ENCODE assay signal across 28 mouse cellular contexts in genomic region chr7:19818875-19819274, GRCm38 (mm10). TPM values are rescaled to one million over a fixed set of nuclear protein-coding genes. Genes with fewer than 3 reads are reported as not detected.
DNase-seq lines count a peak whose midpoint lies in the region; ATAC-seq and TF ChIP-seq lines count a peak whose summit lies in the region.
"Had no signal": no experiment of that assay in that cellular context is flagged by ENCODE, and none has a peak within 500 bp of the region (broad histone marks: within the 10 kb centered on the region; RNA-seq: fewer than 3 reads in every experiment).

No protein-coding gene starts in this region.

- H3K4me3 ChIP-seq in liver, adult 2 months (ENCODE audit: insufficient read depth, low read depth, low read length), result no peak overlapping the region
- no peak overlapping the region for H3K4me3 ChIP-seq in liver, embryonic 12.5 days
- H3K4me3 ChIP-seq in CH12.LX (replicated peaks in 1 of 3; ENCODE audit: low read depth in 2 of 3, low read length in 2 of 3, poor library complexity in 1 of 3), result peak overlapping the region in 1 of 3 experiments; percentile 38
- no peak overlapping the region for H3K4me3 ChIP-seq in stomach, embryonic 15.5 days (replicated peaks)
- H3K4me3 ChIP-seq: hindbrain, embryonic 13.5 days; layer of hippocampus, adult 2 months; neural tube, embryonic 13.5 days had no signal

- no peak for DNase-seq in liver, adult 2 months (ENCODE audit: extremely low read depth, low read depth, low spot score)
- no peak for DNase-seq in CH12.LX (ENCODE audit: extremely low read depth)
- peak; percentile 62 for DNase-seq in induced T-regulatory cell, adult 2 months (ENCODE audit: low read depth)
- DNase-seq in layer of hippocampus, adult 18-20 months (ENCODE audit: low spot score in 2 of 2), result no peak
- no peak for DNase-seq in left cerebral cortex, adult 18-20 months (ENCODE audit: low spot score in 2 of 2)
- DNase-seq: cerebellum, adult 11 months; cerebellum, postnatal 14 days; embryo, embryonic 11 days; gastrocnemius, postnatal 25 days; heart, postnatal 10 days; kidney, adult 18-20 months; kidney, postnatal 10 days; layer of hippocampus, postnatal 36 days; lung, adult 2 months; spleen, adult 18-20 months; thymus, postnatal 25 days had no signal

- peaks cover 10% of the 10 kb centered on the region; the same call in 1 of the 2 replicates for H3K79me2 ChIP-seq in liver, adult 2 months (ENCODE audit: control insufficient read depth, insufficient read depth, low read length)
- peaks cover 41% of the 10 kb centered on the region for H3K79me2 ChIP-seq in CH12.LX (replicated peaks; ENCODE audit: control insufficient read depth, extremely low read depth, insufficient read depth, poor library complexity, severe bottlenecking)

- no peak overlapping the region for H3K4me2 ChIP-seq in liver, embryonic 12.5 days
- H3K4me2 ChIP-seq in CH12.LX (ENCODE audit: insufficient read depth, low read depth, poor library complexity, severe bottlenecking), result peak overlapping the region; percentile 48; the same call in 1 of the 2 replicates
- H3K4me2 ChIP-seq in stomach, embryonic 15.5 days, result no peak overlapping the region
- H3K4me2 ChIP-seq: hindbrain, embryonic 13.5 days; midbrain, embryonic 11.5 days; neural tube, embryonic 13.5 days had no signal

- ATAC-seq in liver, embryonic 12.5 days, result no peak
- no peak for ATAC-seq in stomach, embryonic 15.5 days (ENCODE audit: insufficient read depth, low FRiP score, low read depth)
- ATAC-seq: forebrain, embryonic 16.5 days had no signal

- H3K27ac ChIP-seq in liver, adult 2 months (replicated peaks; ENCODE audit: insufficient read depth, low read depth, low read length), result peak overlapping the region; percentile 78
- H3K27ac ChIP-seq in liver, embryonic 12.5 days, result no peak overlapping the region
- peak overlapping the region; percentile 95 for H3K27ac ChIP-seq in CH12.LX (ENCODE audit: insufficient read depth, low read depth)
- 0 out of 2 replicates have a peak overlapping the region, but pooled peaks have one; percentile 11 for H3K27ac ChIP-seq in stomach, embryonic 15.5 days
- H3K27ac ChIP-seq: hindbrain, embryonic 13.5 days; layer of hippocampus, adult 2 months; neural tube, embryonic 13.5 days had no signal

- H3K36me3 ChIP-seq in liver, adult 2 months (ENCODE audit: control insufficient read depth, insufficient read depth, low read length), result peaks cover 11% of the 10 kb centered on the region; the same call in 1 of the 2 replicates
- H3K36me3 ChIP-seq in liver, embryonic 12.5 days, result no peaks in the 10 kb centered on the region
- peaks cover 24 to 47% of the 10 kb centered on the region in 2 experiments for H3K36me3 ChIP-seq in CH12.LX (replicated peaks in 1 of 2; ENCODE audit: control insufficient read depth in 1 of 2, insufficient read depth in 1 of 2, low read length in 1 of 2)
- no peaks in the 10 kb centered on the region for H3K36me3 ChIP-seq in stomach, embryonic 15.5 days
- H3K36me3 ChIP-seq: hindbrain, embryonic 13.5 days; neural tube, embryonic 13.5 days had no signal

- peaks cover 6% of the 10 kb centered on the region; the same call in 1 of the 2 replicates for H3K9me3 ChIP-seq in liver, embryonic 12.5 days (replicated peaks)
- peaks cover 5% of the 10 kb centered on the region for H3K9me3 ChIP-seq in CH12.LX (replicated peaks; ENCODE audit: low read length)
- H3K9me3 ChIP-seq in stomach, embryonic 15.5 days, result no peaks in the 10 kb centered on the region
- H3K9me3 ChIP-seq: neural tube, embryonic 13.5 days had no signal

- 84% methylated on average over 7 of the region's 7 CpGs for WGBS in liver, adult 2 months
- WGBS in liver, embryonic 12.5 days (ENCODE audit: insufficient replicate concordance), result 70% methylated on average over 7 of the region's 7 CpGs
- 80% methylated on average over 7 of the region's 7 CpGs for WGBS in stomach, embryonic 15.5 days

- H3K4me1 ChIP-seq in liver, adult 2 months (ENCODE audit: control insufficient read depth, insufficient read depth, low read length), result peaks cover 36% of the 10 kb centered on the region
- peaks cover 56% of the 10 kb centered on the region for H3K4me1 ChIP-seq in liver, embryonic 12.5 days
- H3K4me1 ChIP-seq in CH12.LX (ENCODE audit: control insufficient read depth in 1 of 2, insufficient read depth in 2 of 2), result peaks cover 39 to 63% of the 10 kb centered on the region in 2 experiments
- H3K4me1 ChIP-seq in stomach, embryonic 15.5 days, result peaks cover 56% of the 10 kb centered on the region

- H3K9ac ChIP-seq in liver, adult 2 months (ENCODE audit: low read depth, low read length), result peak overlapping the region; percentile 49
- H3K9ac ChIP-seq in liver, embryonic 12.5 days, result no peak overlapping the region
- H3K9ac ChIP-seq in CH12.LX (ENCODE audit: insufficient read depth, low read depth), result no peak overlapping the region
- H3K9ac ChIP-seq in stomach, embryonic 15.5 days, result no peak overlapping the region
- H3K9ac ChIP-seq: hindbrain, embryonic 13.5 days; neural tube, embryonic 13.5 days had no signal

- no peak for TF ChIP-seq RAD21 in CH12.LX (IDR thresholded peaks at IDR 0.05; ENCODE audit: low read depth, low read length)

- TF ChIP-seq EP300 in CH12.LX (IDR thresholded peaks at IDR 0.05; ENCODE audit: low read length), result no peak

- no peak for TF ChIP-seq POLR2A in liver, adult 2 months (IDR thresholded peaks at IDR 0.05; ENCODE audit: extremely low read depth, insufficient read depth, low read length)
- TF ChIP-seq POLR2A in CH12.LX (IDR thresholded peaks at IDR 0.05; ENCODE audit: low read depth, low read length), result no peak

- dilution Hi-C loops in CH12.LX (cut with MboI; ENCODE audit: extremely low pct_ligation_motif_present, extremely low pct_unique_long_range_greater_than_20kb, low sequenced_read_pairs), result no loop called here

- H3K27me3 ChIP-seq in liver, adult 2 months (ENCODE audit: control insufficient read depth, insufficient read depth, low read length), result no peaks in the 10 kb centered on the region
- peaks cover 57% of the 10 kb centered on the region for H3K27me3 ChIP-seq in liver, embryonic 12.5 days (replicated peaks)
- H3K27me3 ChIP-seq in CH12.LX (replicated peaks), result no peaks in the 10 kb centered on the region
- H3K27me3 ChIP-seq in stomach, embryonic 15.5 days (replicated peaks), result no peaks in the 10 kb centered on the region

- in situ Hi-C loops in CH12.LX (cut with MboI; ENCODE audit: low pct_ligation_motif_present, low pct_unique_long_range_greater_than_20kb, low sequenced_read_pairs), result no loop called here

- no peak for TF ChIP-seq CTCF in liver, adult 2 months (IDR thresholded peaks at IDR 0.05; ENCODE audit: low read depth, low read length)
- no peak for TF ChIP-seq CTCF in CH12.LX (conservative IDR thresholded peaks at IDR 0.05 in 1 of 2, IDR thresholded peaks at IDR 0.05 in 1 of 2; ENCODE audit: low read depth in 2 of 2, low read length in 2 of 2)

RNA-seq across cellular contexts. Expression of gene Bcl3, which starts 3.7 kb away (rescaled TPM):
- total RNA-seq in liver, adult 2 months (2014; rRNA removed), result 3.0 and 7.4 TPM in 2 replicates
- 72.8 and 76.8 TPM in 2 replicates for polyA plus RNA-seq in liver, adult 2 months (2012; rRNA removed)
- 3.7 and 5.4 TPM in 2 replicates for polyA plus RNA-seq in liver, embryonic 12.5 days (2016; fragmentation: Nextera tagmentation; extraction: Ambion mirVana)
- total RNA-seq in CH12.LX (2012; rRNA removed) (15.8 and 18.8 TPM in 2 replicates), CH12.LX (2014; rRNA removed) (3.2 and 3.8 TPM in 2 replicates)
- 17.9 and 25.2 TPM in 2 replicates for polyA plus RNA-seq in CH12.LX (2012; ENCODE audit: insufficient read length, low read depth)
- 8.9 and 10.4 TPM in 2 replicates for polyA plus RNA-seq in stomach, embryonic 15.5 days (2015; fragmentation: Nextera tagmentation; extraction: Ambion mirVana)
- 1 to 10 TPM in 1 of 2 experiments, under 1 TPM in 1; 0.27 to 1.1 TPM for total RNA-seq in layer of hippocampus, adult 18-20 months (2021)
- total RNA-seq in left cerebral cortex, adult 18-20 months (2021), result 1 to 10 TPM in 1 of 2 experiments, under 1 TPM in 1; 0.91 to 1.1 TPM

RNA-seq across cellular contexts. Expression of gene Cblc, which starts 22.3 kb away (rescaled TPM):
- total RNA-seq in liver, adult 2 months (2014; rRNA removed), result 17.4 and 17.8 TPM in 2 replicates
- 23.0 and 23.5 TPM in 2 replicates for polyA plus RNA-seq in liver, adult 2 months (2012; rRNA removed)
- 0.95 and 1.0 TPM in 2 replicates for polyA plus RNA-seq in liver, embryonic 12.5 days (2016; fragmentation: Nextera tagmentation; extraction: Ambion mirVana)
- total RNA-seq in CH12.LX (2012; rRNA removed), result 30.8 and 38.9 TPM in 2 replicates
- total RNA-seq in CH12.LX (2014; rRNA removed), result 6.4 and 7.2 TPM in 2 replicates
- 12.7 and 13.4 TPM in 2 replicates for polyA plus RNA-seq in CH12.LX (2012; ENCODE audit: insufficient read length, low read depth)
- 24.3 and 24.6 TPM in 2 replicates for polyA plus RNA-seq in stomach, embryonic 15.5 days (2015; fragmentation: Nextera tagmentation; extraction: Ambion mirVana)
- not detected for total RNA-seq in layer of hippocampus, adult 18-20 months (2021)
- not detected for total RNA-seq in left cerebral cortex, adult 18-20 months (2021)
- total RNA-seq: gastrocnemius, postnatal 25 days; layer of hippocampus, adult 2 months; layer of hippocampus, postnatal 36 days; left cerebral cortex, postnatal 25 days; monocyte, adult 5-6 weeks had no signal
- polyA plus RNA-seq: forebrain, embryonic 16.5 days; hindbrain, embryonic 13.5 days; midbrain, embryonic 11.5 days; neural tube, embryonic 13.5 days had no signal

RNA-seq across cellular contexts. Expression of gene Gm19345, which starts 32.9 kb away (rescaled TPM):
- not detected in 2 replicates for total RNA-seq in liver, adult 2 months (2014; rRNA removed)
- polyA plus RNA-seq in liver, adult 2 months (2012; rRNA removed), result 0.11 TPM in 1 of 2 replicates, not detected in the other
- polyA plus RNA-seq in liver, embryonic 12.5 days (2016; fragmentation: Nextera tagmentation; extraction: Ambion mirVana), result not detected in 2 replicates
- 0.59 TPM in 1 of 2 replicates, not detected in the other for total RNA-seq in CH12.LX (2012; rRNA removed)
- total RNA-seq in CH12.LX (2014; rRNA removed), result not detected in 2 replicates
- 4.1 and 4.3 TPM in 2 replicates for polyA plus RNA-seq in CH12.LX (2012; ENCODE audit: insufficient read length, low read depth)
- 0.39 TPM in 1 of 2 replicates, not detected in the other for polyA plus RNA-seq in stomach, embryonic 15.5 days (2015; fragmentation: Nextera tagmentation; extraction: Ambion mirVana)
- 1 to 10 TPM; 1.2 to 2.3 TPM for total RNA-seq in layer of hippocampus, adult 18-20 months (2021)
- 1 to 10 TPM; 2.0 to 2.4 TPM for total RNA-seq in left cerebral cortex, adult 18-20 months (2021)
- total RNA-seq: gastrocnemius, postnatal 25 days; heart, adult 8-10 months; heart, postnatal 10 days; monocyte, adult 5-6 weeks had no signal
- polyA plus RNA-seq: midbrain, embryonic 11.5 days had no signal

RNA-seq across cellular contexts. Expression of gene Ceacam16, which starts 42.2 kb away (rescaled TPM):
- 0.09 and 0.34 TPM in 2 replicates for total RNA-seq in liver, adult 2 months (2014; rRNA removed)
- polyA plus RNA-seq in liver, adult 2 months (2012; rRNA removed), result 0.09 and 0.11 TPM in 2 replicates
- polyA plus RNA-seq in liver, embryonic 12.5 days (2016; fragmentation: Nextera tagmentation; extraction: Ambion mirVana), result not detected in 2 replicates
- total RNA-seq in CH12.LX (2012; rRNA removed) (2.5 and 3.2 TPM in 2 replicates), CH12.LX (2014; rRNA removed) (0.88 and 1.1 TPM in 2 replicates)
- polyA plus RNA-seq in CH12.LX (2012; ENCODE audit: insufficient read length, low read depth), result 6.8 and 7.7 TPM in 2 replicates
- 0.09 TPM in 1 of 2 replicates, not detected in the other for polyA plus RNA-seq in stomach, embryonic 15.5 days (2015; fragmentation: Nextera tagmentation; extraction: Ambion mirVana)
- not detected for total RNA-seq in layer of hippocampus, adult 18-20 months (2021)
- not detected for total RNA-seq in left cerebral cortex, adult 18-20 months (2021)
- total RNA-seq: gastrocnemius, postnatal 25 days; heart, postnatal 10 days; layer of hippocampus, adult 2 months; layer of hippocampus, postnatal 36 days; left cerebral cortex, postnatal 25 days; monocyte, adult 5-6 weeks had no signal
- polyA plus RNA-seq: brain, embryonic 14.5 days; embryonic facial prominence, embryonic 14.5 days; midbrain, embryonic 11.5 days had no signal

RNA-seq across cellular contexts. Expression of gene Bcam, which starts 48.1 kb away (rescaled TPM):
- total RNA-seq in liver, adult 2 months (2014; rRNA removed), result 2.3 and 2.5 TPM in 2 replicates
- 4.8 and 5.4 TPM in 2 replicates for polyA plus RNA-seq in liver, adult 2 months (2012; rRNA removed)
- 11.1 and 11.3 TPM in 2 replicates for polyA plus RNA-seq in liver, embryonic 12.5 days (2016; fragmentation: Nextera tagmentation; extraction: Ambion mirVana)
- 8.2 and 10.9 TPM in 2 replicates for total RNA-seq in CH12.LX (2012; rRNA removed)
- total RNA-seq in CH12.LX (2014; rRNA removed), result 2.4 and 3.0 TPM in 2 replicates
- 4.8 and 5.3 TPM in 2 replicates for polyA plus RNA-seq in CH12.LX (2012; ENCODE audit: insufficient read length, low read depth)
- 129 and 151 TPM in 2 replicates for polyA plus RNA-seq in stomach, embryonic 15.5 days (2015; fragmentation: Nextera tagmentation; extraction: Ambion mirVana)
- total RNA-seq in layer of hippocampus, adult 18-20 months (2021), result 10 to 100 TPM; 12.4 to 12.9 TPM
- total RNA-seq in left cerebral cortex, adult 18-20 months (2021), result 10 to 100 TPM; 18.6 to 19.1 TPM
- total RNA-seq: monocyte, adult 5-6 weeks had no signal

Comparison
In these comparisons a context has a peak if more than half of its experiments do, and no peak if none do; other contexts are left out.
1. RNA of gene Cblc, which starts 22.3 kb away (total RNA-seq): 6.4 to 38.9 TPM in CH12.LX and 17.4 to 17.8 TPM in liver, adult 2 months; not detected in layer of hippocampus, adult 18-20 months and not detected in left cerebral cortex, adult 18-20 months; every median in the first group is over 4 times any median in the second.